Mouse (Mus musculus) C2C12 (cell line): Measurements from ENCODE around the gene Stk38l. TPM values are rescaled to one million over a fixed set of nuclear protein-coding genes. Genes with fewer than 3 reads are reported as not detected.

ENCODE experiments used
- H3K27me3 ChIP-seq: one replicate; pipeline ENCODE4 v1.6.1; 2011; ENCODE audit not compliant: control insufficient read depth, insufficient read depth, insufficient read length
- H3K36me3 ChIP-seq: one replicate; pipeline ENCODE4 v1.6.1; 2011; ENCODE audit not compliant: control insufficient read depth, insufficient read depth
- H3K4me3 ChIP-seq: one replicate; pipeline ENCODE4 v1.5.1; 2011; ENCODE audit warnings: mild to moderate bottlenecking, control low read depth; ENCODE audit not compliant: poor library complexity, insufficient read depth, severe bottlenecking
- H3K79me2 ChIP-seq: one replicate; pipeline ENCODE4 v1.6.1; 2011; ENCODE audit not compliant: control insufficient read depth, insufficient read depth
- H3K79me3 ChIP-seq: one replicate; pipeline ENCODE4 v1.6.1; 2011; ENCODE audit warnings: low read depth, control low read depth
- H3ac ChIP-seq: one replicate; pipeline ENCODE3; 2011; ENCODE audit warnings: low read depth; ENCODE audit not compliant: control insufficient read depth, insufficient read length
- CEBPB ChIP-seq: IDR thresholded peaks from one replicate; pipeline ENCODE4 v1.6.1; 2011; ENCODE audit warnings: low read depth, mild to moderate bottlenecking, control low read depth, moderate library complexity
- CTCF ChIP-seq: IDR thresholded peaks from one replicate; pipeline ENCODE4 v1.5.1; 2011; ENCODE audit not compliant: control insufficient read depth, insufficient read depth, insufficient read length
- FOSL1 ChIP-seq: IDR thresholded peaks from one replicate; pipeline ENCODE4 v1.8.0; 2011; ENCODE audit warnings: mild to moderate bottlenecking, low read length; ENCODE audit not compliant: poor library complexity, insufficient read depth, severe bottlenecking
- MAX ChIP-seq: IDR thresholded peaks from one replicate; pipeline ENCODE4 v1.6.1; 2011; ENCODE audit warnings: mild to moderate bottlenecking, control low read depth
- MYOD1 ChIP-seq: IDR thresholded peaks from one replicate; pipeline ENCODE4 v1.6.1; 2011; ENCODE audit warnings: low read depth; ENCODE audit not compliant: control insufficient read depth, insufficient read length
- MYOG ChIP-seq: IDR thresholded peaks from one replicate; pipeline ENCODE4 v1.6.1; 2011; ENCODE audit not compliant: control insufficient read depth, insufficient read length; ENCODE audit errors: extremely low read depth
- USF1 ChIP-seq: IDR thresholded peaks from one replicate; pipeline ENCODE4 v1.6.1; 2011; ENCODE audit warnings: low read depth, mild to moderate bottlenecking, control low read depth, moderate library complexity
- polyA plus RNA-seq: library from polyadenylated mRNA; unstranded; fragments of >200 nt; fragmentation: generic; extraction: Trizol; gene quantifications from one replicate; pipeline ENCODE4 v1.2.1, GENCODE M21; 2012; ENCODE audit warnings: missing spikeins

The Stk38l gene
- polyA plus RNA-seq, 1 experiment: 3.0 TPM

DNA sequence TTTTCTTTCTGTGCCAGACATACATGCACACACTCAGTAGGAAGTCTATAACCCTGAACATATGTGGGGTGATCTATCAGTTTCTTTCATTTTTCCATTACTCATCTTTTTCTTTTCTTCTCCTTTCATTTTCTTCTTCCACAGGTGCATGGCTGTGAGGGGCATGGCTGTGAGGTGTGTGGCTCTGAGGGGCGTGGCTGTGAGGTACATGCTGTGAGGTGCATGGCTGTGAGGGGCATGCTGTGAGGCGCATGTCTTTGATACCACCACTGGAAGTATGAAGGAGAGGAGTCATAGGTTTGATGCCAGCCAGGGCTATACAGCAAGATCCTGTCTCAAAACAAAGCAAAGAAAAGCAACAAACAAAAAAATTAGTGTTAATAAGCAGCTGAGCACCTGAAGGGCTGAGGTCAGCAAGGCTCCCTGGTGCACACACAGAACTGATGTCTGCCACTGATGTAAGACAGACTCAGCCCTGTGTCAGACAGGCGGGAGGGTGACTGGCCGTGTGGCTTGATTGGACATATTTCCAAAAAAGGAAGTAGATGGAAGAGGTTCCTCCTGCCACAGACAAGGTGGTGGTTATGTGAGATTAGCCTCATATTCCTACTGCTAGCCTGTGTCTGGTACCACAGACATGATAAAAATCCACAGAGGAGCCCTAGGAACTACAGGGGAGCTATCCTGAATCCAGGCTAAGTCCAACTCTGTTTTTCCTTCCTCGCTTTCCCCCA is 38.2 kb upstream of the Stk38l start:
- no peaks in the 10 kb centered on the region for H3K79me3 ChIP-seq
- H3K27me3 ChIP-seq: no peaks in the 10 kb centered on the region
- TF ChIP-seq MAX: no peak
- no peak for TF ChIP-seq CTCF
- no peak for TF ChIP-seq CEBPB
- TF ChIP-seq USF1: no peak
- TF ChIP-seq MYOD1: no peak
- no peak for TF ChIP-seq FOSL1
- no peak for TF ChIP-seq MYOG
- H3K79me2 ChIP-seq: no peaks in the 10 kb centered on the region
- no peak overlapping the region for H3K4me3 ChIP-seq
- no peaks in the 10 kb centered on the region for H3K36me3 ChIP-seq
- H3ac ChIP-seq: no peak overlapping the region

DNA sequence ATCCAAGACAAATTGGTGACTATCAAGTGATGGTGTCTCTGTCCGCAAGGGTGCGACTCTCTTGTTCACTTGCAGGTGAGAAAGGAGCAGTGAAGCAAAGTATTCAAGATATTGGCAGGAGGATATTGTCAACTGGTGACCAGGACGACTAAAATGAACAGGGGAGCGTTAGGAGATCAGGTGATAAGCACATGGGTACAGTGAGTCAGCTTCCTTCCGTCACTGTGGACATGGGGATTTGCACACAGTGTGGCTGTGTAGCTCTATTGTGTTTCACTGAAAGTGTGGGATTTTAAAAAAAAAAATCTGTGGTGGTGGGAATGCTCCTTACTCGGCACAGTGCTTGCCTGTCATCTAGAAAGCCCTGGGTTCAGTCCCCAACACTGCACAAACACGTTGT is 36.8 kb upstream of the Stk38l start:
- no peaks in the 10 kb centered on the region for H3K36me3 ChIP-seq
- H3K4me3 ChIP-seq: no peak overlapping the region
- H3ac ChIP-seq: no peak overlapping the region
- H3K79me2 ChIP-seq: no peaks in the 10 kb centered on the region
- no peaks in the 10 kb centered on the region for H3K27me3 ChIP-seq
- TF ChIP-seq CTCF: no peak
- no peak for TF ChIP-seq MYOG
- no peak for TF ChIP-seq CEBPB
- TF ChIP-seq MAX: no peak
- no peaks in the 10 kb centered on the region for H3K79me3 ChIP-seq

DNA sequence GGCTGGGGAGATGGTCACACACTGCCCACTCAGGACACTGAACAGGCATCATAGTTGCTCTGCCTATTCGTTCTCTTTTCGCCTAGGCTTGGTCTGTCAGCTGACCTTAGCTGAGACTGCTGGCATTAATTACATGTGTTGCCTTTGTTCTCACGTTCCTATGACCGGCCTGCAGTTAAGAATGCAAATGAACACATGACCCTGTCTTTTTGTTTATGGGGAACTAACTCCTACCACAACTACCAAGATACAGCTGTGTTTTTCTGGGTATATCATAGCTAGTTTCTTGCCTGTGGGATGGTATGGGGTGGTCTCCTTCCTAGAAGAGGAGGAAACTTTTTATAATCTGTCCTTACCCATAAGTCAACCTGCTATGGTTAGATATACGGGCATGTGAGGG is 35.9 kb upstream of the Stk38l start:
- no peaks in the 10 kb centered on the region for H3K79me2 ChIP-seq
- H3K79me3 ChIP-seq: no peaks in the 10 kb centered on the region
- TF ChIP-seq CEBPB: no peak
- no peak for TF ChIP-seq MYOG
- no peak for TF ChIP-seq MAX
- no peak for TF ChIP-seq CTCF
- no peak for TF ChIP-seq USF1
- no peak for TF ChIP-seq FOSL1
- no peak for TF ChIP-seq MYOD1
- no peaks in the 10 kb centered on the region for H3K36me3 ChIP-seq
- no peaks in the 10 kb centered on the region for H3K27me3 ChIP-seq
- no peak overlapping the region for H3ac ChIP-seq
- H3K4me3 ChIP-seq: no peak overlapping the region

DNA sequence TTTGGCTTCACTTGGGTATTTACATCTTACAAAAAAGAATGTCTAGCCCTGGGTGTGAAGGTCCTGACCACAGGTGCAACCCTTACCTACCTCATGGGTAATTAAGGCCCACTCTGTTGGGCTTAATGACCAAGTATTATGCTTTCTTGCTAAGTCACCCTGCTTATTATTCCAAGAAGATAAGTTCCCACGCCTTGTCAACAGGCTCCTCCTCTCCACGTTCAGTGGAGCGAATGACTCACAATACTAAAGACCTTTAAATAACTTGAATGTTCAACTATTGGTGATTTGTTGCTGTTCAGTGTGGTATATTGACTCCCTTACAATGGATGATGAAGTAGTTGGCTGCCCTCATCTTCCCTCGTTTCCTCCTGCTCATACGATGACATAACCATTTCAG is 27.0 kb upstream of the Stk38l start:
- no peaks in the 10 kb centered on the region for H3K27me3 ChIP-seq
- H3K36me3 ChIP-seq: no peaks in the 10 kb centered on the region
- TF ChIP-seq MYOG (no peak), CEBPB (no peak), CTCF (no peak), MAX (no peak), FOSL1 (no peak), MYOD1 (no peak), USF1 (no peak)
- no peak overlapping the region for H3K4me3 ChIP-seq
- no peak overlapping the region for H3ac ChIP-seq
- no peaks in the 10 kb centered on the region for H3K79me3 ChIP-seq
- no peaks in the 10 kb centered on the region for H3K79me2 ChIP-seq

DNA sequence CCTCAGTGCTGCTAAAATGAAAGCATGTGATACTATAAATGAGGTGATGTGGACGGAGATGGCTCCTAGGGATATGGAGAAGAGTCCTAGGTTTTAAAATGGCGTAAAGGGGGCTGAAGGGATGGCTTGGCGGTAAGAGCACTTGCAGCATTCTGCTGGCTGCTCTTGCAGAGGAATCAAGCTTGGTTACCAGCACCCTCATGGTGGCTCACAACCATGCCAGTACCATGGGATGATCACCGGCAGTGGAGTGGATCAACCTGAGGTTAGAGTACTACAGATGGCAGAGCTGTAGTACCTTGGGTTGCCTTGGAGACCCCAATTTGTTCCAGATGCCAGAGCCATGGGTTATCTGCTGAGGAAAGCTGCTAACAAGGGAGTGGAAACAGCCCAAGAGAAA is 26.4 kb upstream of the Stk38l start:
- Histone ChIP-seq H3K79me2 (no peaks in the 10 kb centered on the region), H3K27me3 (no peaks in the 10 kb centered on the region), H3K4me3 (no peak overlapping the region), H3ac (no peak overlapping the region), H3K36me3 (no peaks in the 10 kb centered on the region), H3K79me3 (no peaks in the 10 kb centered on the region)
- TF ChIP-seq USF1: no peak
- TF ChIP-seq FOSL1: no peak
- TF ChIP-seq MAX: no peak
- no peak for TF ChIP-seq CTCF
- no peak for TF ChIP-seq CEBPB
- no peak for TF ChIP-seq MYOG
- TF ChIP-seq MYOD1: no peak

DNA sequence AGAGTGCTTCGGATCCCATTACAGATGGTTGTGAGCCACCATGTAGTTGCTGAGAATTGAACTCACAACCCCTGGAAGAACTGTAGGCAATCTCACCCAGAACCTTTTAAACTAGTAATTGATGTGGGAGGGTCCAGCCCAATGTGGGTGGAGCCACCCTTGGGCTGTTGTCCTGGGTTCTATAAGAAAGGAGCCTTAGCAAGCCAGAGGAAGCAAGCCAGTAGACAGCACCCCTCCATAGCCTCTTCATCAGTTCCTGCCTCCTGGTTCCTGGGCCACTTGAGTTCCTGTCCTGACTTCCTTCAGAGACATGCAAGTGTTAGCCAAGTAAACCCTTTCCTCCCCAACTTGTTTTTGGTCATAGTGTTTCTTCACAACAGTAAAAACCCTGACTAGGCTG is 24.3 kb upstream of the Stk38l start:
- TF ChIP-seq CTCF (no peak), MYOG (no peak), MAX (no peak)
- Histone ChIP-seq H3K79me2 (no peaks in the 10 kb centered on the region), H3K36me3 (no peaks in the 10 kb centered on the region), H3ac (no peak overlapping the region), H3K79me3 (no peaks in the 10 kb centered on the region), H3K4me3 (no peak overlapping the region), H3K27me3 (no peaks in the 10 kb centered on the region)
